Mouse (Mus musculus) forebrain, embryonic 11.5 days (tissue): ENCODE data around the gene Lrrc38. TPM values are rescaled to one million over a fixed set of nuclear protein-coding genes. Genes with fewer than 3 reads are reported as not detected.
A peak's percentile ranks its signal among the peaks of the same experiment; 100 is the strongest.

Experiments used
- ATAC-seq: fragments of 200-750 bp; cut with Nextera tagmentation; replicated peaks from 2 replicates; pipeline ENCODE4 v1.8.0; 2017; ENCODE audit warnings: moderate TSS enrichment; ENCODE audit not compliant: low FRiP score
- DNase-seq: peaks from one replicate; pipeline ENCODE4 v3.0.0-alpha.2; 2017; ENCODE audit warnings: low spot score
- H3K27ac ChIP-seq: fragments of 300-500 bp; sonication (generic); 2 replicates; pipeline ENCODE4 v1.5.1; 2014; ENCODE audit warnings: low read depth, low read length
- H3K27me3 ChIP-seq: fragments of 300-500 bp; sonication (generic); 2 replicates; pipeline ENCODE4 v1.6.1; 2014; ENCODE audit warnings: mild to moderate bottlenecking, low read length, mixed read lengths; ENCODE audit not compliant: control insufficient read depth, insufficient read depth
- H3K36me3 ChIP-seq: fragments of 300-500 bp; sonication (generic); 2 replicates; pipeline ENCODE4 v1.6.1; 2014; ENCODE audit warnings: mild to moderate bottlenecking, low read length, moderate library complexity, mixed read lengths; ENCODE audit not compliant: control insufficient read depth, insufficient read depth
- H3K4me1 ChIP-seq: fragments of 300-500 bp; sonication (generic); replicated peaks from 2 replicates; pipeline ENCODE4 v1.6.1; 2014; ENCODE audit warnings: low read length, mixed read lengths; ENCODE audit not compliant: control insufficient read depth, insufficient read depth
- H3K4me2 ChIP-seq: fragments of 300-500 bp; sonication (generic); 2 replicates; pipeline ENCODE4 v1.6.1; 2014; ENCODE audit warnings: low read depth, mild to moderate bottlenecking, low read length, moderate library complexity, mixed read lengths; ENCODE audit not compliant: severe bottlenecking
- H3K4me3 ChIP-seq: fragments of 300-500 bp; sonication (generic); 2 replicates; pipeline ENCODE4 v1.5.1; 2014; ENCODE audit warnings: low read depth, low read length
- H3K9ac ChIP-seq: fragments of 300-500 bp; sonication (generic); 2 replicates; pipeline ENCODE4 v1.6.1; 2014; ENCODE audit warnings: low read length
- H3K9me3 ChIP-seq: fragments of 300-500 bp; sonication (generic); 2 replicates; pipeline ENCODE4 v1.6.1; 2016; ENCODE audit warnings: low read length, mixed read lengths; ENCODE audit not compliant: control insufficient read depth
- WGBS: fragments of 180-500 bp; shearing (Covaris S2); extraction: QIAGEN DNeasy Blood & Tissue Kit; methylation state at CpG from one replicate; pipeline ENCODE4 v1.1.7; 2014; 5-methylcytosine and 5-hydroxymethylcytosine counted together
- polyA plus RNA-seq: library from polyadenylated mRNA; unstranded; fragments of >200 nt; fragmentation: Nextera tagmentation; extraction: Ambion mirVana; gene quantifications from 2 replicates; pipeline ENCODE4 v1.2.1, GENCODE M21; 2014

Lrrc38 gene
- polyA plus RNA-seq, 1 experiment from 2014 or later: not detected

DNA sequence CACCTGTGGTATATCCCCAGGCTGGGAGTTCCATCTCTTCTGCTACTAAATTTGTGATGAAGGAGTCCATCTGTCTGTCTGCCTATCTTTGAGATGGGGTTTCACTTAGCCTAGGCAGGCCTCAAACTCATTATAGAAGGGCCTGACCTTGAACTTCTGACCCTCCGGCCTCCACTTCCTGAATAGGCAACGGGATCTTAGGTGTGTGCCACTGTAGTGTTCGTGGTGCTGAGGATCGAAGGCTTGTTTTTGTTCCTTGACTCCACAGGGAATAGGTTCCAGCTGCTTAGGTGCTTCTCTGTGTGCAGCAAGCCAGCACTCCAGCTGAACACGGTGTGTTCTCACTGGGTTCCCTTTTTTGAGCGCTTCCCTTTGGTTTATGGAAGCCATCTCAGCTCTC lies 36.3 kb upstream of the Lrrc38 start:
- Histone ChIP-seq H3K36me3 (no peaks in the 10 kb centered on the region), H3K27ac (no peak overlapping the region), H3K9ac (no peak overlapping the region), H3K27me3 (no peaks in the 10 kb centered on the region), H3K4me3 (no peak overlapping the region), H3K4me2 (no peak overlapping the region), H3K9me3 (no peaks in the 10 kb centered on the region), H3K4me1 (no peaks in the 10 kb centered on the region)
- DNase-seq (no peak), ATAC-seq (no peak)
- WGBS: 84% methylated on average over 6 of the region's 6 CpGs

DNA sequence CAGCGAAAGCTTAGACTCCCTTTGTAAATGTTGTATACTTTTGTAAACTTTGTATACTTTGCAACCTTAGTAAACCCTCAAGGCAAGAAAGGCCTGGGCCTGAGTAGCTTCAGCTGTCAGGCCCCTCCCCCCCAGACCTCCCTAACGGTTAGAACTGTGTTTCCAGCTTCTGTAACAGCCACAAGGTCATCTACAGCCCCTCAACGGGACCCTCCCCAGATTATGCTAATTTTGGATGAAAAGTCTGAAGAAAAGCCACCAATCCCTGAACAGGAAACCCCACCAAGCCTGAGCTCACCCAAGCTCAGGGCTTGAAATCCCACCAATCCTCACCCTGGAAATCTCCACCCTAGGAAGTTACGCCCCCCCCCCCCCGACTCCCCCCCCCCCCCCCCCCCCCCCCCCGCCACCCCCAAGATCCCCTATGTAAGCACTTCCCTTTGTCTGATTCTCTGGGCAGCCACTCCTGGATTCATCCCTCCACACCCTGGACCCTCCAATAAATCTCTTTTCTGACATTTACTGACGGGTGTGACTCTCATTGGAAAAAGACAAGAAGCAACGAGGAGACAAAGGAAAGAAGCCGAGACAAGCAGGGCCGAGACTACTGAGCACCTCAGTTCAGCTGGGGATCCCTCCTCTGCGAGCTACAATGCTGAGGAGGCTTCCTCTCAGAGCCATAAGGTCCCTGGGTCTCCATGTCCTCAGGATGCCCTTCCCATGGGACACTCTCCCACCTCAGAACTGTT lies 25.2 kb upstream of the Lrrc38 start:
- H3K4me1 ChIP-seq: no peaks in the 10 kb centered on the region
- no peaks in the 10 kb centered on the region for H3K9me3 ChIP-seq
- DNase-seq: no peak
- no peaks in the 10 kb centered on the region for H3K27me3 ChIP-seq
- peak; percentile 47 for ATAC-seq
- 17% methylated on average over 8 of the region's 11 CpGs for WGBS
- peak overlapping the region; percentile 27; the same call in 1 of the 2 replicates for H3K9ac ChIP-seq
- H3K27ac ChIP-seq: no peak overlapping the region
- no peak overlapping the region for H3K4me3 ChIP-seq
- no peaks in the 10 kb centered on the region for H3K36me3 ChIP-seq
- no peak overlapping the region for H3K4me2 ChIP-seq

DNA sequence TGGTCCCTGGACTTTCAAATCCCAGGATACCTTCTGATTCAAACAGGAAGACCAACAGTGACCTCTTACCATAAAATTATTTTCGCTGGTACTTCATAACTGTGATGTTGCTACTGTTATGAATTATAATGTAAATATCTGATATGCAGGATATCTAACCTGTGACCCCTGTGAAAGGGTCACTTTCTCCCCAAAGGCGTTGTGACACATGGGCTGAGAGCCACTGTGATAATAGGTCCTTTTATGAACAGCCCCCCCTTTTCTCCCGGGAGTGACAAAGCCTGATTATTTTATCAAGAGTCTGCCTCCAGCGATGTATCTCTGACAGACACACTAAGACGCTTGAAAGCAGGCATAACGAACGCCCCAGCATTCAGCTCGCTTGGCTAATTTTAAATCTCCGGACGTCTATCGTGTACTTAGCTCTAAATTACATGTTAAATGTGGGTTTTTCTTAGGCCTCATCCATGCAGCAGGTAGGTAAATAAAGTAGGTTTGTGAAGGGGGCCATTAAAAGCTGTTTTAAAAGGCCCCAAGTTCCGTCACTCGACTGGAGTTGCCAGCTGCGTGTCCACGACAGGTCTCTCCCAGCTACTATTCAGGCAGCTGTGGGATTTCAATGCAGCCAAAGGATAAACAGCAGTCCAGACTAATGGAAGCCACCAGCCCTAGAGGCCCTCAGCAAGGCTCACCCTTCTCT lies 24.5 kb upstream of the Lrrc38 start:
- DNase-seq (no peak), ATAC-seq (peak; percentile 40)
- 22% methylated on average over 15 of the region's 15 CpGs for WGBS
- Histone ChIP-seq H3K9me3 (no peaks in the 10 kb centered on the region), H3K36me3 (no peaks in the 10 kb centered on the region), H3K27ac (no peak overlapping the region), H3K4me3 (no peak overlapping the region; the same call in 1 of the 2 replicates), H3K27me3 (no peaks in the 10 kb centered on the region), H3K9ac (peak overlapping the region; percentile 27; the same call in 1 of the 2 replicates), H3K4me1 (no peaks in the 10 kb centered on the region), H3K4me2 (peak overlapping the region; percentile 43)

DNA sequence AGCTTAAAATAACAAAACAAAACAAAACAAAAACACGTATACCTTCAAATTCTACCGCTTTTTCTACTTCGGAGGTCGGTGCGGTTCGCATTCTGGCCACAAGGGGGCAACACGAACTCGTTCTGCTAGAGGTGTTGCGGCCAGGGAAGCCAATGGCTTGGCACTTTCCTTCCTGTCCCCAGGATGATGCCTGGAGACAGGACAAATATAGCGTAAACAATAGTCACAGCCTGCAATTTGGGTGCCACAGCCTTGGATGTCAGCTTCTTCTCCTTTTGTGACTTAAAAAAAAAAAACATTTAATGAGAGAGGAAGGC lies 24.0 kb upstream of the Lrrc38 start:
- ATAC-seq (peak; percentile 55; the same call in 1 of the 2 replicates), DNase-seq (peak; percentile 87)
- Histone ChIP-seq H3K36me3 (no peaks in the 10 kb centered on the region), H3K4me2 (peak overlapping the region; percentile 43), H3K9ac (no peak overlapping the region), H3K27me3 (no peaks in the 10 kb centered on the region), H3K4me3 (no peak overlapping the region; the same call in 1 of the 2 replicates), H3K4me1 (no peaks in the 10 kb centered on the region), H3K27ac (no peak overlapping the region), H3K9me3 (no peaks in the 10 kb centered on the region)
- WGBS: 2% methylated on average over 10 of the region's 10 CpGs

DNA sequence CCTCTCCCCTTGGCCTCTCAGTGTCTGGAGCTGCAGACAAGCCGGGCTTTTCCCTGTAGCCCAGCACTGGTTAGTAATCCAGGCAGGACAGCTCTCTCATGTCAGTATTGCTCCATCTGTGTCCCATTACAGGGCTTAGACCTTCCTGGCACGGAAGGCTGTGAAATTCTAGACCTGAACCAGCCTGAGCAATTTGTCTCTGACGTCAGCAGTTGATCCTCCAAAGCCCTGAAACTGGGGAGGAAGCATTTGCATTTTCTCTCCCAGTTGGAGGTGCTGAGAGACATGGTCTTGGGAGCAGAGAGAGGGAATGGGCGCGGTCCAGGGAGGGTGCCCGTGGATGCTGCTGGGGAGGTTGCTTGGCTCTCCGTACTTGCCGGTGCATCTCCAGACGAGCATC lies 19.0 kb upstream of the Lrrc38 start:
- Histone ChIP-seq H3K9ac (no peak overlapping the region), H3K4me3 (no peak overlapping the region), H3K4me1 (no peaks in the 10 kb centered on the region), H3K27me3 (no peaks in the 10 kb centered on the region), H3K4me2 (no peak overlapping the region), H3K9me3 (no peaks in the 10 kb centered on the region), H3K36me3 (no peaks in the 10 kb centered on the region), H3K27ac (no peak overlapping the region)
- no peak for ATAC-seq
- DNase-seq: no peak
- 43% methylated on average over 9 of the region's 9 CpGs for WGBS

DNA sequence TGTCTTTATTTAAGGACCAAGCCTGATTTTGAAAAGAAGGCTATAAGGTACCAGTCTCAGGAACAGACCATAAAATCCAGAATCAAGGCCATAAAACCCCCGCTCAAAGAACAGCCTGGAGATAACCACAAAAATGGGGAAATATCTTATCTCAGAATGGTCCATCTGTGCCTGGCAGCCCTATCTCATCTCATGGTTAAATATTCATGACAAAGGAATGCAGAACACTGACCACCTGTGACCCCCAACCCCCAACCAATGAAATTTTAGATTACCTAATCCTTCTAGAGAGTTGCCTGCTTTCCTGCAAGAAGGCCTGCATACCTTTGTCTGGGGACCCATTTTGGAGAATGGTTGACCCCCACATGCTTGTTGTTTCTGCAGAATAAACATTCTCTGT lies 17.8 kb upstream of the Lrrc38 start:
- 95% methylated on average over 1 of the region's 1 CpGs for WGBS
- ATAC-seq: no peak
- Histone ChIP-seq H3K4me1 (no peaks in the 10 kb centered on the region), H3K36me3 (no peaks in the 10 kb centered on the region), H3K9me3 (no peaks in the 10 kb centered on the region), H3K27ac (no peak overlapping the region), H3K27me3 (no peaks in the 10 kb centered on the region), H3K4me2 (no peak overlapping the region), H3K9ac (no peak overlapping the region), H3K4me3 (no peak overlapping the region)
- DNase-seq: no peak

DNA sequence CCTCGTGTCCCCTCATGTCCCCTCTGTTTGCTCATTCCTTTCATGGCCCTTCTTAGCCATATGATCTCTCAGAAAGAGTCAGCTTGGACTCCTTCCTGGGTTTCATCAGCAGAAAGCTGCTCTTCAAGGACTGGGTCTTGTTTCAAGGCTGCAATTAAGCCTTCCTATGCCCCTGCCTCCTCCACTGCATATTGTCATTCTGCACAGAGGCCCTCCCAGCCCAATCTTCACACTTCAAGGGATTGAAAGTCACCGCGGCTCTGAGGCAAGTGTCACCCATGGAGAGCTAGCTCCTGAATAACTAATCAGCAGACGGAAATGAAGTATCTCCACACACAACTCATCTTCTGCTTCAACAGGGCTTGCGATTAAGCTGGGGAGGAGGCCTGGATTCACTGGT lies 15.4 kb upstream of the Lrrc38 start:
- no peak overlapping the region for H3K27ac ChIP-seq
- DNase-seq: no peak
- no peak for ATAC-seq
- no peaks in the 10 kb centered on the region for H3K36me3 ChIP-seq
- WGBS: 60% methylated on average over 5 of the region's 5 CpGs
- H3K4me1 ChIP-seq: no peaks in the 10 kb centered on the region
- H3K27me3 ChIP-seq: no peaks in the 10 kb centered on the region
- H3K4me2 ChIP-seq: no peak overlapping the region
- no peak overlapping the region for H3K4me3 ChIP-seq
- H3K9me3 ChIP-seq: no peaks in the 10 kb centered on the region
- no peak overlapping the region for H3K9ac ChIP-seq

DNA sequence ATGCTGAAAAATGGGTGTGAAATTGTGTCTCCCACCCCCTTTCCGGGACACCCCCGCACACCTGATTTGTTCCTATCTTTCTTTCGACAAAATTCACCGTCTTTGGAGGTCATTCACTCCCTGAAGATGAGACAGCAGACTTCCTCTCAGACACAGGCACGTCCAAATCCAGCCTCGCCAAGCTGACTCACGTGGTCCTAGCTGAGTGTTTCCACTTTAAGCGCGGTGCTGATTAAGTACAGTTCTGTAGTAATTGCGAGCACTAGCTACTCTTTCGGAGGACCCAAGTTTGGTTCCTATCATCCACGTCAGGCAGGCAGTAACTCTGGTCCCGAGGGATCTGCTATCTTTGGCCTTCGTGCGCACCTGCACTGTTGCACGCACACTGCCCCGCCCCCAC lies 14.6 kb upstream of the Lrrc38 start:
- Histone ChIP-seq H3K27ac (no peak overlapping the region), H3K4me2 (no peak overlapping the region), H3K4me1 (no peaks in the 10 kb centered on the region), H3K9me3 (no peaks in the 10 kb centered on the region), H3K36me3 (no peaks in the 10 kb centered on the region), H3K9ac (no peak overlapping the region), H3K27me3 (no peaks in the 10 kb centered on the region), H3K4me3 (no peak overlapping the region)
- 89% methylated on average over 17 of the region's 17 CpGs for WGBS
- DNase-seq (no peak), ATAC-seq (no peak)

DNA sequence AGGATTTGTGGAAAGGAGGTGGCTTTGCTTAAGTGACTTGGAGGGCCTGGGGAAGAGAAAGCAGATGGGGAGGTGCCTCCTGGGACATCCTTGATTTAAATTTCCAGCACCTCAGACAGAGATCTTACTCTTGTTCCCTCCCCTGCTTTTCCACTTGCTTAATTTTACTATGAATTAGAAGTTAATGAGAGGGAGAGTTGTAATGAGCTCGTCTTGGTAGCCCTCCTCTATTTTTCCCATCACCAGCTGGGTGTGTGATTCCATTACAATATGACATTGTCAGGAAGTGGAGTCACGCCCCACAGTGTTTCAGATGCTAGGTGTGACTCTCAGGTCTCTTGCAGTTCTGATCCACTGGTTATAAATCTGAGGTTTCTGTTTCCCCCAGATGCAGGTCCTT lies 13.5 kb upstream of the Lrrc38 start:
- WGBS: 43% methylated on average over 2 of the region's 2 CpGs
- ATAC-seq: no peak
- DNase-seq: no peak

More for the DNA sequence above, 13.5 kb upstream of the Lrrc38 start:
- Histone ChIP-seq H3K36me3 (no peaks in the 10 kb centered on the region), H3K4me3 (no peak overlapping the region), H3K27ac (no peak overlapping the region), H3K27me3 (no peaks in the 10 kb centered on the region), H3K4me1 (no peaks in the 10 kb centered on the region), H3K9ac (no peak overlapping the region), H3K9me3 (no peaks in the 10 kb centered on the region), H3K4me2 (no peak overlapping the region)
